Mouse (Mus musculus) adrenal gland, postnatal 36 days (tissue): ENCODE measurements around the gene Pank2. TPM values are rescaled to one million over a fixed set of nuclear protein-coding genes. Genes with fewer than 3 reads are reported as not detected.
"Not testable (repeated sequence)": the region's sequence is repeated elsewhere in the genome, so short reads cannot be mapped to it uniquely, and the experiment has no call there.

Experiments used
- DNase-seq, 2 experiments: peaks; one replicate each; pipeline ENCODE4 v3.0.0; 2021; ENCODE audit warnings: mixed read lengths in 1 of 2
- long read RNA-seq, 2 experiments: library from polyadenylated mRNA; stranded (forward); transcript quantifications; one replicate each; pipeline ENCODE4 v2.0.0; 2021; ENCODE audit warnings: borderline sequencing depth in 2 of 2
- total RNA-seq, 2 experiments: library from RNA; stranded (reverse); gene quantifications; 2 replicates each; pipeline ENCODE4 v1.2.3; 2021

Pank2 gene
- total RNA-seq: 10 to 100 TPM; 46.6 to 58.6 TPM
- long read RNA-seq, experiment 1, full-length matches to known transcripts: 41 of 64 reads
- long read RNA-seq, experiment 1, partial matches to known transcripts: 8 of 64 reads
- long read RNA-seq, experiment 1, other reads (novel, unspliced or antisense): 15 of 64 reads
- long read RNA-seq, experiment 2, full-length matches to known transcripts: 11 of 28 reads
- long read RNA-seq, experiment 2, partial matches to known transcripts: 10 of 28 reads
- long read RNA-seq, experiment 2, other reads (novel, unspliced or antisense): 7 of 28 reads

- DNase-seq: peak; percentile 98
These were observed at the start of gene Pank2 for GRCm38 (mm10) chr2:131262213-131262672. Pank2 (plus strand) TSS chr2:131262495.

- no peak for DNase-seq
These were observed 48.5 kb upstream of the Pank2 start for GRCm38 (mm10) chr2:131213773-131214172.

GRCm38 (mm10) chr2:131215941-131216858 is 46.1 kb upstream of the Pank2 start:
- peak; percentile 29 to 32 for DNase-seq

DNA sequence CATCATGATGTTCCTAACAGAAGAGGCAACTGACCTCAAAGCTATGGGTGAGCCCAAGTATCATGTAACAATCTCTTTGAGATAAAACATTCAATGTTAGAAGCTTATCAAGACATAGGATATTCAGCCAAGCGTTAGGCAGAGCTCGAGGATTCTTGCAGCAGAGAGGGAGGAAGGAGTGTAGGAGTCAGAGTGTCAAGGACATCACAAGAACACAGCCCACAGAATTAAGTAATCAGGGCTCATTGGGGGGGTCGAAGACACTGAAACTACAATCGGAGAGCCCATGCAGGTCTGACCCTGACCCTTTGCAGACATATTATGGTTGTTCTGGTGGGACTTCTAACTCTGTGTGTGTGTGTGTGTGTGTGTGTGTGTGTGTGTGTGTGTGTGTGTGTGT is 42.3 kb upstream of the Pank2 start:
- no peak for DNase-seq

- DNase-seq: no peak
These were observed 40.3 kb upstream of the Pank2 start for GRCm38 (mm10) chr2:131221853-131222515.

DNA sequence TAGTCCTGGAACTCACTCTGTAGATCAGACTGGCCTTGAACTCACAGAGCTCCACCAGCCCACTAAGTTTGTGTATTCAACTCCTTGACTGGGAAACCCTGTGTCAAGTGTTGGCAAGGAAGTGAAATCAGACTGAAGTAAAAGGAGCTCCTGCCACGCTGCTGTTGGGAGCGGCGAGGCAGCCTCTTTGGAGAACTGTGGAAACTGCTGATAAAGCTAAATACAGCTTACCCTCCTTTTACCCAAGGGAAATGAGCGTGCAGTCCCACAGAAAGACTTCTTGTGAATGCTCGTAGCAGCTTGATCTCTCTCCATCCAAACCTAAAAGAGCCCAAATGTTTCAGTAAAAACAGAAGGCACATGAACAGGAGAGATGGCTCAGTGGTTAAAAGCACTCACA is 39.7 kb upstream of the Pank2 start:
- no peak for DNase-seq

- peak; percentile 32 to 42 for DNase-seq
These were observed 38.7 kb upstream of the Pank2 start for GRCm38 (mm10) chr2:131223569-131223968.

GRCm38 (mm10) chr2:131225178-131225577 is 37.1 kb upstream of the Pank2 start:
- no peak for DNase-seq

GRCm38 (mm10) chr2:131226669-131227068 is 35.6 kb upstream of the Pank2 start:
- not testable (repeated sequence) for DNase-seq

DNA sequence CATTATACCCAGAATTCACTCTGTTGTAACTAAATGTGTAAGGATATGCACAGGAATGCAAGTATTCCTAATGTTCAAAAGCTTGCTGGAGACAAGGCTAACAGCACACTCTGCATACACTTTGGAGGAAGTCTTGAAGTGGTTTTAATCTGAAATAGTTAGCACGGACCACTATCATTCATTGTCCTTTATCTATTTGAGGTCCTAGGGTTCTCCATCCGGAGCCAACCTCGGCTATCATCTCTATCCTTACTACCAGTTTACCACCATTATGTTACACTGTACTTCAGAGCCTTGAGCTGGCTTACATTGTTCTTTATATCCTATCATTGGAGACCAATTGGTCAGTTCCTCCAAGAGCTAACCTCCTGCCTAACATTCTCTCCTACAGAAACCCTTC is 35.1 kb upstream of the Pank2 start:
- DNase-seq: no peak

DNA sequence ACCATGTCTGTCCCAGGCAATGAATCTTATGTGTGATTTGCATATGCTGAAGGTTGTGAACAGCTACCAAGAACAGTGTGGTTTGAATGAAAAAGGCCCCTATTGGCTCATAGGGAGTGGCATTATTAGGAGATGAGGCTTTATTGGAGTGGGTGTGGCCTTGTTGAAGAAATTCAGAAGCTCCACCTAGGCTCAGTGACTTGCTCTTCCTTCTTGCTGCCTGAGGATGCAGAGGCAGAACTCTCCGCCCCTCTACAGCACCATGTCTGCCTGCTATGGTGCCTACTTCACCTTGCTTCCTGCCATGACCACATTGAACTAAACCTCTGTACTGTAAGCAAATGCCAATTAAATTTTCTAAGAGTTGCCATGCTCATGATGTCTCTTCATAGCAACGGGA is 29.7 kb upstream of the Pank2 start:
- DNase-seq: no peak

DNA sequence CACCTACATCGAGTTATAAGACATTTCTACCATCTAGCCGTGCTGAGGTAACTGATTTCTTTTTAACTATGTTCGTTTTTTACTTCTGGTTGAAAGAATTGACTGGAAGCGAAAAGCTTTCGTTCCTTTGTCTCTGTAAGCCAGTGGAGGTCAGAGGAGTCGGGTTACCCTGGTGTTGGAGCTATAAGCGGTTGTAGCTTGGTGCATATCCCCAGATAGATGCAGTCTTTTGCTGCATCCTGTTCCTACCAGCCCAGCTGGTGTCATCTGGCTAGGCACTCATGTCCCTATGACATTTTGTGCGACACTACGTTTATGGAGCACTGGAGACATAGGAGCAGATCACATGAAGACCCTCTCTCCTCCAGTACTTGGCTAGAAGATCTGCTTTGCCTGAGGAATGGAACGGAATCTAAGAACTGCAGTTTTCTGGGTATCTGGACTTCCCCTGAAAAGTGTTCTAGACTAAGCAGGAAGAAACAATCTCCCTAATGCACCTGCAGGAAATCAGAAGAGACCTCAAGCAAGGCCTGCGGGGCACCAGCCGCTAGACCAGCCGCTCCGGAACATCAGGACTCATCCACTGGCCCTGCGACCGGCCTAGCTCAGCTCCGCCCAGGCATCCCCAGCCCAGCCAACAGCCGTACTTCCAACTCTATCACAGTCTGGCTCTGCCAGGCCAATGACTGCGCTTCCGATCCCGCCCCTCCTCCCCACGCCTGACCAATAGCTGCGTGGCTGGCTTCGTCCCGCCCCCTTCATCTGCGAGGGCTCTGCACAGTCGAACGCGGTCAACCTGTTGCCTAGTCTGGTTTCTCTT is 28.8 kb upstream of the Pank2 start, which contains the start of gene Mavs:
Gene Mavs (plus strand): TSS at position 757 of the 820 bp plus-strand sequence.
- peak; percentile 97 to 98 for DNase-seq

GRCm38 (mm10) chr2:131234127-131234650 is 28.1 kb upstream of the Pank2 start:
- peak; percentile 45 to 56 for DNase-seq

DNA sequence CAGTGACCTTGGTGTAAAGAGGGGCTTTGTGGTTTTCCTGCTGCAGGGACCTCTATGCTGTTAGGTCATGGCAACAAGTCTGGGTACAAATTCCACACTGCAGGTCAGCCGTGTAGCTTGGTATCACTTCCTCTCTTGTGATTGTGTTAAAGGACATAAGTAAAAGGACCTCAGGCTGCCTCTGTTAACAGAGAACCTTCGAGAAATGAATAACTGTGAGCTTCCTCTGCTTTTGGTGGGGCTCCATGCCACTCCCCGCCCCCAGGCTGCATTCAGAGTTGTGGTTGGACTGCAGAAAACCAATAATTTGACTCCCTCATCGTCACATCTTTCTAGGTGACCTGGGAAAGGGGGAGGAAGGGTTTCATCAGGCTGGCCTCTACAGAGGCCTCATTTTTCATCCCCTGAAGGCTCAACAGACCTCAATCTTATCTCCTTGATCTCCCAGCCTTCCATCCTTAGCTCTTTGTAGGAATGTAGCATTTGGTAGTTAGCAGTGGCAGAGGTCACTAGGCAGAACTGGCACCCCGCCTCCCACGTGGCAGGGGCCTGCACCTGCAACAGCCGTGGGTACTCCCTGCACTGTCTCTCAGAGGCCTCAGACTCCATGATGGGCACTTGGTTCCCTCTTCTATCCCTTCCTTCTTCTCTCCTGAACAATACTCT is 27.2 kb upstream of the Pank2 start:
- DNase-seq: peak in 1 of 2 experiments; percentile 44

GRCm38 (mm10) chr2:131242180-131242579 is 20.1 kb upstream of the Pank2 start:
- DNase-seq: no peak

DNA sequence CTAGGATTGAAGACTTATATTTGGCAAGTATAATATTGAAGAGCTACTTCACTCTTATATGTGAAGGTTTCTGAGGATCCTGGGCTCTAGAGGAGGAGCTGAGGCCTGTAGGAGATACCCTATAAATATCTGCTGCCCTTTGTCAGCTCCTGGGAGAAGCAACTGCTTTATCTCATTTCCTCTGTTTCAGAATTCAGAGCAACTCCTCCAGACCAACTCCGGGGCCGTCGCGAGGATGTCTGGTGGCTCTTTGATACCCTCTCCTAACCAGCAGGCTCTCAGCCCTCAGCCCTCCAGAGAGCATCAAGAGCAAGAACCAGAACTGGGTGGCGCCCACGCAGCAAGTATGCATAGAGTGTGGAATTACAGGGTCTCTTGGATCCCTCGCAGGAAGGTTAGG is 19.4 kb upstream of the Pank2 start:
- no peak for DNase-seq

GRCm38 (mm10) chr2:131253681-131254328 is 8.5 kb upstream of the Pank2 start:
- peak; percentile 73 to 83 for DNase-seq

DNA sequence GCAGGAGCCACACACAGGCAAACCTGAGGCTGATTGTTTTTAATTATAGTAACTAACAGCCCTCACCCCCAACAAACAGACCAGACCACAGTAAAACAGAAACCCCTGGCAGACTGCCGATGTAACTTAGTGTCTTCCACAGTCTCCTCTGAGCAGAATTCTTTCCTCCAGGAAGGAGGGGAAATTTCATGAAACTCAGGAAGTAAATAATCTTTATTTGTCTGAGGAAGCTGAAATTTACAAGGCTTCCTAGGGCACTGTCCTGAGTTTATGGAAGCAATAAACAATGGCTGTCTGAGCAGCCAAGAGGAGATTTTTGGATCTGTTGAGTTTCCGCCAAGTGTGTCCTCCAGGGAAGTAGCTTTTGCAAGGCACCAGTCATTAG is 8.0 kb upstream of the Pank2 start:
- peak in 1 of 2 experiments; percentile 29 for DNase-seq

DNA sequence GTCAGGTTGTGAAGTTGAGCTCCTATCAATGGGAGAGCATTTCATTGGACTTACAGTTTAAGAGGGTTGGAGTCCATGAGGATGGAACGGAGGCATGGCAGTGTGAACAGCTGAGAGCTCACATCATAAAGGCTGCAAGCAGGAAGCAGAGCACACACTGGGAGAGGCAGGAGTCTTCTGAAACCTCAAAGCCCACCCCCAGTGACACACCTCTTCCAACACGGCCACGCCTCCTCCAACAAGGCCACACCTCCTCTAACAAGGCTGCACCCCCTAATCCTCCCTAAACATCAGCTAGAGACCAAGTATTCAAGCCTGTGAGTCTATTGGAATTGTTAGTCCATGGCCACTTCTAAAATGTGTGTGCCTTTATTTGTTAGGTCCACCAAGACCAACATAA is 6.6 kb upstream of the Pank2 start:
- no peak for DNase-seq

DNA sequence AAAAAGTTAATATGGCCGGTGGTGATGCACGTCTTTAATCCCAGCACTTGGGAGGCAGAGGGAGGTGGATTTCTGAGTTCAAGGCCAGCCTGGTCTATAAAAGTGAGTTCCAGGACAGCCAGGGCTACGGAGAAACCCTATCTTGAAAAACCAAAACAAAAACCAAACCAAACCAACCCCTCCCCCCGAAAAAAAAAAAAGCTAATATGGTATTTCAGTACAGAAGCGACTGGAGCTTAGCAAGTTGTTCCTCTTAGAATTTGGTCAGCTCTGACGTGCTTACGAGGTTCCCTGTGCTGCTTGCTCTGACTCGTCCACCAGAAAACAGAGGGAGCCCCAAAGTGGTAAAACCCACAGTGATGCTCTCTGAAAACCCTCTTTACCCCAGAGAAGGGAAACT is 3.6 kb upstream of the Pank2 start:
- DNase-seq: no peak
